Mouse (Mus musculus) left cerebral cortex, adult 8-10 months (tissue): ENCODE results near the gene Prpf18. TPM values are rescaled to one million over a fixed set of nuclear protein-coding genes. Genes with fewer than 3 reads are reported as not detected.
"Not testable (repeated sequence)": the region's sequence is repeated elsewhere in the genome, so short reads cannot be mapped to it uniquely, and the experiment has no call there.

Experiments
- DNase-seq, 2 experiments: peaks; one replicate each; pipeline ENCODE4 v3.0.0; 2022; ENCODE audit warnings: low spot score in 2 of 2
- total RNA-seq, 4 experiments: library from RNA; stranded (reverse); gene quantifications; 2 replicates each; pipeline ENCODE4 v1.2.4; 2022

The Prpf18 gene
- 10 to 100 TPM; 45.1 to 47.4 (median 45.9) TPM for total RNA-seq

GRCm38 (mm10) chr2:4651500-4652285, at the start of gene Prpf18:
Gene Prpf18 (minus strand): TSS chr2:4652113.
- peak; percentile 67 to 81 for DNase-seq

- DNase-seq = no peak
Measured at GRCm38 (mm10) chr2:4679886-4680285, 28.0 kb upstream of the Prpf18 start.

GRCm38 (mm10) chr2:4671636-4672035, 19.7 kb upstream of the Prpf18 start:
- no peak for DNase-seq

GRCm38 (mm10) chr2:4669701-4670100, 17.8 kb upstream of the Prpf18 start:
- DNase-seq = no peak

GRCm38 (mm10) chr2:4668626-4669025, 16.7 kb upstream of the Prpf18 start:
- DNase-seq = no peak

GRCm38 (mm10) chr2:4660677-4661076, 8.8 kb upstream of the Prpf18 start:
- no peak for DNase-seq

GRCm38 (mm10) chr2:4649646-4650045, 2.3 kb downstream of the Prpf18 start:
- no peak for DNase-seq

- no peak for DNase-seq
Measured at GRCm38 (mm10) chr2:4648094-4648493, 3.8 kb downstream of the Prpf18 start.

GRCm38 (mm10) chr2:4645066-4645465, 6.8 kb downstream of the Prpf18 start:
- no peak for DNase-seq

GRCm38 (mm10) chr2:4638189-4638588, 13.7 kb downstream of the Prpf18 start:
- no peak for DNase-seq

- DNase-seq = no peak
Measured at GRCm38 (mm10) chr2:4636656-4637055, 15.3 kb downstream of the Prpf18 start.

GRCm38 (mm10) chr2:4635804-4636203, 16.1 kb downstream of the Prpf18 start:
- no peak for DNase-seq

- no peak for DNase-seq
Measured at GRCm38 (mm10) chr2:4630197-4630835, 21.6 kb downstream of the Prpf18 start.

GRCm38 (mm10) chr2:4629470-4629869, 22.4 kb downstream of the Prpf18 start:
- DNase-seq = no peak

GRCm38 (mm10) chr2:4628920-4629319, 23.0 kb downstream of the Prpf18 start:
- DNase-seq = no peak

- no peak for DNase-seq
Measured at GRCm38 (mm10) chr2:4626911-4627310, 25.0 kb downstream of the Prpf18 start.

- DNase-seq = no peak
Measured at GRCm38 (mm10) chr2:4621471-4621985, 30.4 kb downstream of the Prpf18 start.

- no peak for DNase-seq
Measured at GRCm38 (mm10) chr2:4620640-4621401, 31.1 kb downstream of the Prpf18 start.

- DNase-seq = no peak
Measured at GRCm38 (mm10) chr2:4619893-4620593, 31.9 kb downstream of the Prpf18 start.

GRCm38 (mm10) chr2:4619126-4619525, 32.8 kb downstream of the Prpf18 start:
- DNase-seq = not testable (repeated sequence)

- DNase-seq = peak in 1 of 2 experiments; percentile 29
Measured at GRCm38 (mm10) chr2:4616995-4617394, 34.9 kb downstream of the Prpf18 start.
